Mouse (Mus musculus) G1E (cell line): ENCODE measurements at regions not wholly inside any gene's neighbourhood (a gene's known extent, or its start where the extent isn't known, plus 50 kb on each side); places are given as distances from the start of the nearest gene placed in this dataset.

Experiments used
- CTCF ChIP-seq: IDR thresholded peaks from 2 replicates; pipeline ENCODE4 v1.5.1; 2012; ENCODE audit warnings: low read depth, low read length, inconsistent platforms, mixed read lengths
- GATA1 ChIP-seq: IDR thresholded peaks from 2 replicates; pipeline ENCODE4 v1.6.1; 2012; ENCODE audit warnings: borderline replicate concordance, low read length, inconsistent platforms, mixed read lengths
- GATA2 ChIP-seq: IDR thresholded peaks from 2 replicates; pipeline ENCODE4 v1.6.1; 2012; ENCODE audit warnings: low read depth, low read length, inconsistent platforms, borderline replicate concordance

DNA sequence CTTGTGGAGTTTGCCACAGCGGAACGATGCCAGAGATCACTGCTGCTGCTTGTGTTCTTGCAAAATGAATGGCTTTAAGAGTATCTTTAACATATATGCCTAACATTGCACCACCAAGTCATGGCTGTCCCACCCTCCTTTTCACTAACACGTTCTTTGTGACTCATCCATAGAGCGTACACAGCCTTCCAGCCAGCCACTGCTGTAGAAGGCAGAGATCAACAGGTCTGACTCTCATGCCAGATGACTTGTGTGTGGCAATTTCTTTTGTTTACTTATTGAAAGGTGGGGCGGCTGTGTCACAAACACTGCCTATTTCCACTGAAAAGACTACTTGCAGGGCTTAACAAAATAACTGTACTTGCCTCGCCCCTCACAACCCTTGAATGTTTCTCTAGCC is 239.5 kb upstream of the Rgma start:
- TF ChIP-seq GATA2 (no peak), CTCF (no peak), GATA1 (no peak)
